Mouse (Mus musculus) thymus, postnatal 14 days (tissue): ENCODE results near the gene Gm8113.
"Not testable (repeated sequence)": the region's sequence is repeated elsewhere in the genome, so short reads cannot be mapped to it uniquely, and the experiment has no call there.

ENCODE experiments used
- DNase-seq: peaks from one replicate; pipeline ENCODE4 v3.0.0; 2021

Gene Gm8113

GRCm38 (mm10) chr14:43924688-43925403, at the start of gene Gm8113:
Gm8113 (plus strand) TSS chr14:43925390.
- DNase-seq: peak; percentile 58

- DNase-seq: not testable (repeated sequence)
Observed at GRCm38 (mm10) chr14:43875417-43875816, 49.8 kb upstream of the Gm8113 start, which contains the start of gene Ear1. Ear1 (minus strand) TSS chr14:43875517.

GRCm38 (mm10) chr14:43877789-43878188, 47.4 kb upstream of the Gm8113 start:
- not testable (repeated sequence) for DNase-seq

GRCm38 (mm10) chr14:43879966-43880545, 45.1 kb upstream of the Gm8113 start:
- not testable (repeated sequence) for DNase-seq

- not testable (repeated sequence) for DNase-seq
Observed at GRCm38 (mm10) chr14:43886235-43886634, 39.0 kb upstream of the Gm8113 start.

GRCm38 (mm10) chr14:43891288-43891687, 33.9 kb upstream of the Gm8113 start:
- DNase-seq: not testable (repeated sequence)

GRCm38 (mm10) chr14:43895357-43895756, 29.8 kb upstream of the Gm8113 start:
- DNase-seq: not testable (repeated sequence)

- not testable (repeated sequence) for DNase-seq
Observed at GRCm38 (mm10) chr14:43898577-43898976, 26.6 kb upstream of the Gm8113 start.

GRCm38 (mm10) chr14:43918214-43918613, 7.0 kb upstream of the Gm8113 start:
- not testable (repeated sequence) for DNase-seq

GRCm38 (mm10) chr14:43923459-43923858, 1.7 kb upstream of the Gm8113 start, which contains the start of gene Ear10:
Ear10 (minus strand) TSS chr14:43923559.
- DNase-seq: not testable (repeated sequence)

- peak; percentile 2 for DNase-seq
Observed at GRCm38 (mm10) chr14:43925404-43925950, 287 bp downstream of the Gm8113 start.

- peak; percentile 9 for DNase-seq
Observed at GRCm38 (mm10) chr14:43932991-43933390, 7.8 kb downstream of the Gm8113 start.

- DNase-seq: not testable (repeated sequence)
Observed at GRCm38 (mm10) chr14:43933399-43933798, 8.2 kb downstream of the Gm8113 start.

GRCm38 (mm10) chr14:43953382-43953781, 28.2 kb downstream of the Gm8113 start:
- DNase-seq: not testable (repeated sequence)

- DNase-seq: not testable (repeated sequence)
Observed at GRCm38 (mm10) chr14:43955074-43955473, 29.9 kb downstream of the Gm8113 start.

- DNase-seq: not testable (repeated sequence)
Observed at GRCm38 (mm10) chr14:43956769-43957168, 31.6 kb downstream of the Gm8113 start, which contains the start of gene Ang5. Ang5 (plus strand) TSS chr14:43957069.
